16 mouse cellular contexts compared by ENCODE assay signal in the genomic region with DNA sequence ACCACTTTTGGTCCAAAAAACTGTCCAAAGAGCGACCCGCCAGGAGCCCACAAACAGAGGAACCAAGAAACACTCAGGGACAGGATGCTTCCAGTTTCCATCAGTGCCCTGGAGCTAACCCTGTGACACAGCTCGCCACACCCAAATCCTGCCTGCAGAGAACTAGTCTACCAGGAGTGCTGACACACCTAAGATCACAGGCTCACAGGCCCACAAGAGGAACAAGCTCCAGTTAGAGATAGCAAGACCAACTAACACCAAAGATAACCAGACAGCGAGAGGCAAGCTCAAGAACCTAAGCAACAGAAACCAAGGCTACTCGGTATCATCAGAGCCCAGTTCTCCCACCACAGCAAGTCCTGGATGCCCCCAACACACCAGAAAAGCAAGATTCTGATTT.
"Had no signal": no experiment of that assay in that cellular context is flagged by ENCODE, and none has a peak within 500 bp of the region (broad histone marks: within the 10 kb centered on the region; RNA-seq: fewer than 3 reads in every experiment).

No protein-coding gene starts in this region.

- H3K27me3 ChIP-seq: limb, embryonic 13.5 days; lung, embryonic 15.5 days had no signal

- DNase-seq: kidney, adult 18-20 months; kidney, adult 9 months; kidney, postnatal 14 days; kidney, postnatal 4 days; layer of hippocampus, adult 9-11 months; lung, adult 18-20 months; lung, postnatal 10 days; lung, postnatal 36 days; midbrain, embryonic 14.5 days; thymus, adult 18-20 months; thymus, postnatal 36 days had no signal

- H3K4me2 ChIP-seq: limb, embryonic 13.5 days; lung, embryonic 15.5 days had no signal

- H3K9me3 ChIP-seq: limb, embryonic 10.5 days; limb, embryonic 13.5 days; lung, embryonic 15.5 days; midbrain, embryonic 10.5 days had no signal

- H3K4me3 ChIP-seq: limb, embryonic 10.5 days; limb, embryonic 13.5 days; lung, embryonic 15.5 days; midbrain, embryonic 10.5 days had no signal

- ATAC-seq: intestine, embryonic 16.5 days had no signal

- H3K36me3 ChIP-seq: limb, embryonic 10.5 days; limb, embryonic 13.5 days; lung, embryonic 15.5 days; midbrain, embryonic 10.5 days had no signal

- H3K27ac ChIP-seq: limb, embryonic 10.5 days; limb, embryonic 13.5 days; lung, embryonic 15.5 days; midbrain, embryonic 10.5 days had no signal

- H3K9ac ChIP-seq: limb, embryonic 13.5 days; lung, embryonic 15.5 days had no signal

- H3K4me1 ChIP-seq: limb, embryonic 10.5 days; limb, embryonic 13.5 days; lung, embryonic 15.5 days; midbrain, embryonic 10.5 days had no signal
